Mouse (Mus musculus) heart, embryonic 16.5 days (tissue): ENCODE results near the gene Kidins220. TPM values are rescaled to one million over a fixed set of nuclear protein-coding genes. Genes with fewer than 3 reads are reported as not detected.

ENCODE experiments used
- ATAC-seq: fragments of 200-750 bp; cut with Nextera tagmentation; replicated peaks from 2 replicates; pipeline ENCODE4 v1.8.0; 2017; ENCODE audit warnings: moderate number of reproducible peaks; ENCODE audit not compliant: insufficient read depth, low FRiP score; ENCODE audit errors: extremely low read depth
- H3K27ac ChIP-seq: fragments of 300-500 bp; sonication (generic); 2 replicates; pipeline ENCODE4 v1.5.1; 2014; ENCODE audit warnings: mild to moderate bottlenecking, low read length, control low read depth, moderate library complexity
- H3K27me3 ChIP-seq: fragments of 300-500 bp; sonication (generic); 2 replicates; pipeline ENCODE4 v1.6.1; 2014; ENCODE audit warnings: low read length, mixed read lengths; ENCODE audit not compliant: control insufficient read depth, insufficient read depth
- H3K36me3 ChIP-seq: fragments of 300-500 bp; sonication (generic); 2 replicates; pipeline ENCODE4 v1.6.1; 2014; ENCODE audit not compliant: control insufficient read depth, insufficient read depth
- H3K4me1 ChIP-seq: fragments of 300-500 bp; sonication (generic); 2 replicates; pipeline ENCODE4 v1.6.1; 2014; ENCODE audit warnings: low read length, mixed read lengths; ENCODE audit not compliant: control insufficient read depth, insufficient read depth
- H3K4me2 ChIP-seq: fragments of 300-500 bp; sonication (generic); 2 replicates; pipeline ENCODE4 v1.6.1; 2014; ENCODE audit warnings: low read depth, mild to moderate bottlenecking, control low read depth, low read length
- H3K4me3 ChIP-seq: fragments of 300-500 bp; sonication (generic); 2 replicates; pipeline ENCODE4 v1.5.1; 2014; ENCODE audit warnings: mild to moderate bottlenecking, control low read depth, low read length
- H3K9ac ChIP-seq: fragments of 300-500 bp; sonication (generic); 2 replicates; pipeline ENCODE4 v1.6.1; 2014; ENCODE audit warnings: low read length, control low read depth
- H3K9me3 ChIP-seq: fragments of 300-500 bp; sonication (generic); replicated peaks from 2 replicates; pipeline ENCODE4 v1.6.1; 2016; ENCODE audit warnings: low read length; ENCODE audit not compliant: control insufficient read depth
- WGBS: fragments of 180-500 bp; shearing (Covaris S2); extraction: QIAGEN DNeasy Blood & Tissue Kit; methylation state at CpG from one replicate; pipeline ENCODE4 v1.1.7; 2014; 5-methylcytosine and 5-hydroxymethylcytosine counted together
- polyA plus RNA-seq: library from polyadenylated mRNA; unstranded; fragments of >200 nt; fragmentation: Nextera tagmentation; extraction: Ambion mirVana; gene quantifications from 2 replicates; pipeline ENCODE4 v1.2.1, GENCODE M21; 2015

The Kidins220 gene
- polyA plus RNA-seq, 1 experiment from 2014 or later = 35.5 TPM

DNA sequence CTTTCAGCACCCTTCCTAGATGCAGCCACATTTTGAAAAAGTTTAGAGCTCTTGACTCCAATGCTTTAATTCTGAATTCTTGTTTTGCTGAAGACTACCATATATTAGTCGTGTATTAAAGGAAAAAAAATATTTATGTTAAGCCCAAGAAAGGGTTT lies 122.2 kb downstream of the Kidins220 start, which contains the start of gene Id2:
Id2 (minus strand) TSS at position 89 of the 158 bp plus-strand sequence.
- Histone ChIP-seq H3K4me1 (peaks cover 31% of the 10 kb centered on the region), H3K36me3 (no peaks in the 10 kb centered on the region), H3K27ac (peak within 1 kb of the TSS; percentile 86), H3K4me2 (peak within 1 kb of the TSS; percentile 86), H3K9ac (peak within 1 kb of the TSS; percentile 80), H3K4me3 (peak within 1 kb of the TSS; percentile 92), H3K27me3 (no peaks in the 10 kb centered on the region), H3K9me3 (no peaks in the 10 kb centered on the region)
- no peak for ATAC-seq
- 0% methylated on average over 1 of the region's 1 CpGs for WGBS

DNA sequence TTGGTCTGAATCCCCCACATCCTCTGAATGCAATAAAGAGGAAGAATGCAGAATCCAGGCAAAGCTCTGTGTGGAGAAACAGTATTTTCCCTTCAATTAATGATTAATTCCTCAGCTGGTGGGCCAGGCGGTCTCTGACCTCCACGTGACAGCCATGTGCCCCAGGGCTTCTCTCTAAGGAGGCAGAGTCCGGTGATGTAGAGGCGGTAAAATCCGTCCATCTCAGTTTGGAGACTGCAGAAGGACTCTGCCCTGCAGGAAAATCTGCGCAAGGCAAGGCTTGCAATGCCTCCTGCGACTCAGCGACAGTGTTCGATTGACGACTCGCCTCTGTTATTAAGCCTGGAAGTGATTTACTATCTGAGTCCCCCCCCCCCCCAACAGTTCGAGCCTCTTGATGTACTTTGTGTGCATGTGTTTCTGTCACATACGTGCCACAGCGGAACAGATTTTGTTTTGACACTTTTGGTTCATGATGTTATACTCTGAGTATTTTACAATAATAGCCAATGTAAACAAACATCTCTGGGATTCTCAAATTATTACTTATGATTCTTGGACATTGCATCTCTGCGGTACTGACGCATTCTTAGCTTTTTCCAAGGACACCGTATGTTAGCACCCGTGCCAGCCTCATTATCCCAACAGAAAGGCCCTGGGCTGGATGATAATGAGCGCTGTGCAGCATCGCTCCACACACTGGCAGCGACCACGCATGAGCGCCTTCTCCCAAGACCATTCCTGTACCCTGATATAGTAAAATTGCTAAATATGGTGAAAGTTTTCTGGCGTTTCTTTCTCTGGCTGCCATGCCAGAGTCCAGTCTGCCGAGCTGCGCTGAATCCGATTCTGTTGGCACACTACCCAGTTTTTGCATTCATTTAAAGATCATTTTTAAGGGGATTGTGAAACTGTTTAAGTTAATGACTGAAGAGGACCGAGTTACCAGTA lies 122.8 kb downstream of the Kidins220 start:
- WGBS = 8% methylated on average over 28 of the region's 28 CpGs
- H3K4me2 ChIP-seq = peak overlapping the region; percentile 76
- peak overlapping the region; percentile 80 for H3K9ac ChIP-seq
- H3K9me3 ChIP-seq = no peaks in the 10 kb centered on the region
- H3K27me3 ChIP-seq = no peaks in the 10 kb centered on the region
- ATAC-seq = no peak
- H3K4me3 ChIP-seq = peak overlapping the region; percentile 73
- peaks cover 30% of the 10 kb centered on the region for H3K4me1 ChIP-seq
- H3K27ac ChIP-seq = peak overlapping the region; percentile 86
- H3K36me3 ChIP-seq = no peaks in the 10 kb centered on the region

GRCm38 (mm10) chr12:25098161-25098550 lies 123.4 kb downstream of the Kidins220 start:
- WGBS = 4% methylated on average over 10 of the region's 10 CpGs
- no peaks in the 10 kb centered on the region for H3K9me3 ChIP-seq
- peak overlapping the region; percentile 76 for H3K4me2 ChIP-seq
- peak overlapping the region; percentile 80 for H3K9ac ChIP-seq
- H3K27ac ChIP-seq = peak overlapping the region; percentile 86
- H3K27me3 ChIP-seq = no peaks in the 10 kb centered on the region
- no peak for ATAC-seq
- peak overlapping the region; percentile 73 for H3K4me3 ChIP-seq
- peaks cover 23% of the 10 kb centered on the region for H3K4me1 ChIP-seq
- no peaks in the 10 kb centered on the region for H3K36me3 ChIP-seq

GRCm38 (mm10) chr12:25098561-25099312 lies 124.0 kb downstream of the Kidins220 start:
- Histone ChIP-seq H3K9ac (peak overlapping the region; percentile 80), H3K9me3 (no peaks in the 10 kb centered on the region), H3K27ac (peak overlapping the region; percentile 86), H3K4me1 (peaks cover 19% of the 10 kb centered on the region), H3K27me3 (no peaks in the 10 kb centered on the region), H3K36me3 (no peaks in the 10 kb centered on the region), H3K4me3 (peak overlapping the region; percentile 73), H3K4me2 (peak overlapping the region; percentile 76)
- WGBS = under 1% methylated on average over 61 of the region's 61 CpGs
- ATAC-seq = peak; percentile 75

DNA sequence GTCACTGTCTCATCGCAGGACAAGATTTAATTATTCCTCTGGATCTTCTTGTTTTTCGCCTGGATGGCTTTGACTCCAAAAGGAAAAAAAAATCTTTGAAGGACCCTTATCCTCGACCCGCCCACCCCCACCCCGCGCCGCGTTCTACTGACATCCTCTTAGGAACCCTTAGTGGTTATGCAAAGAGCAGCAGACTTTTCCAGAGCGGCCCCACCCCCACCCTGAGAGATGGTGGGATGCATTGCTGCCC lies 124.5 kb downstream of the Kidins220 start:
- WGBS = 0% methylated on average over 9 of the region's 9 CpGs
- Histone ChIP-seq H3K4me3 (peak overlapping the region; percentile 73), H3K27me3 (no peaks in the 10 kb centered on the region), H3K27ac (peak overlapping the region; percentile 86), H3K36me3 (no peaks in the 10 kb centered on the region), H3K9me3 (no peaks in the 10 kb centered on the region), H3K9ac (peak overlapping the region; percentile 80), H3K4me1 (peaks cover 19% of the 10 kb centered on the region), H3K4me2 (peak overlapping the region; percentile 76)
- ATAC-seq = 0 out of 2 replicates have a peak, but pooled peaks have one; percentile 0

- WGBS = under 1% methylated on average over 38 of the region's 38 CpGs
- no peak for ATAC-seq
- no peaks in the 10 kb centered on the region for H3K27me3 ChIP-seq
These were observed 125.1 kb downstream of the Kidins220 start for GRCm38 (mm10) chr12:25099563-25100408.

DNA sequence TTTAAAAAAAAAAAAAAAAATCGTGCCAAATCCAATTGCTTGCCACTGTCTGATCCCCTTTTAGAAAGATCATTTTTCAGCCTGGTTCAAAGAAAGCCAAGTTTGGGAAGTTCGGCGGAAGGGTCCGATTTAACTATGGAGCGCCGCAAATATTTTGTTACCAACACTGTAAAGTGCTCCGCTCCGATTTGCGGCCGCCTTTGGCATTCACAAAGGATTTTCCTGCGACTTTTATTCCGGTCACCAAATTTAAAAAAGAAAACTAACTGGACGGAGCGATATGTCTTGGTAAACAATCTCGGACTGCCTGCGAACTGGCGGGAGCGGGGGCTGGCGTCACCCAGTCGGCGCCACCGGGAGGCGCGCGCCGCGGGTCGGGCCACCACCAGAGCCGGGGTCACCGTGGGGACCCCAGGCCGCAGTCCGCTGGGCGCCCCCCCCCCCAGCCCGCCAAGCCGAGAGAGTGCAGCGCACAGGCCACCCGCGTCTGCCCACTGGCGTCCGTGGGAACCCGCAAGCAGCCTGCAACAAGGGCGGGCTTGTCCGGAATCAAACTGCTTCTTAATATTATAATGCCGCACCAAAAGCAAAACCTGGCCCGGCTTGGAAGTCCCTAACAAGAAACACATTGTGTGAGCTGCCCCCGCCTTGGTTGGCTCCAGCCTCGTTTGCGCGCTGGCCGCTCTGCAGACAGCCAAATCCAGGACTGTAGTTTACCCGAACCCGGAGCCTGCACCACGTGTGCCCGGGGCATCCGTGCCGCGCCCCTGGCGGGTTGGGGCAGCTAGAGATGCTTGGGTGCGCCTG lies 125.9 kb downstream of the Kidins220 start:
- WGBS = 1% methylated on average over 59 of the region's 59 CpGs
- no peaks in the 10 kb centered on the region for H3K27me3 ChIP-seq
- ATAC-seq = no peak
- H3K4me1 ChIP-seq = peaks cover 22% of the 10 kb centered on the region
- peak overlapping the region; percentile 76 for H3K4me2 ChIP-seq
- peak overlapping the region; percentile 80 for H3K9ac ChIP-seq
- peak overlapping the region; percentile 73 for H3K4me3 ChIP-seq
- no peaks in the 10 kb centered on the region for H3K9me3 ChIP-seq
- peak overlapping the region; percentile 86 for H3K27ac ChIP-seq
- H3K36me3 ChIP-seq = no peaks in the 10 kb centered on the region

More at GRCm38 (mm10) chr12:25099563-25100408, 125.1 kb downstream of the Kidins220 start:
- Histone ChIP-seq H3K36me3 (no peaks in the 10 kb centered on the region), H3K9me3 (no peaks in the 10 kb centered on the region), H3K27ac (peak overlapping the region; percentile 86), H3K4me2 (peak overlapping the region; percentile 76), H3K4me1 (peaks cover 22% of the 10 kb centered on the region), H3K9ac (peak overlapping the region; percentile 80), H3K4me3 (peak overlapping the region; percentile 73)

GRCm38 (mm10) chr12:25101389-25101788 lies 126.7 kb downstream of the Kidins220 start:
- H3K4me3 ChIP-seq = no peak overlapping the region

More at GRCm38 (mm10) chr12:25101389-25101788, 126.7 kb downstream of the Kidins220 start:
- H3K27me3 ChIP-seq = no peaks in the 10 kb centered on the region
- no peak for ATAC-seq
- no peak overlapping the region; the same call in 1 of the 2 replicates for H3K27ac ChIP-seq
- H3K36me3 ChIP-seq = no peaks in the 10 kb centered on the region
- peaks cover 22% of the 10 kb centered on the region for H3K4me1 ChIP-seq
- peak overlapping the region; percentile 80; the same call in 1 of the 2 replicates for H3K9ac ChIP-seq
- 29% methylated on average over 5 of the region's 5 CpGs for WGBS
- H3K9me3 ChIP-seq = no peaks in the 10 kb centered on the region
- H3K4me2 ChIP-seq = peak overlapping the region; percentile 76
